In genomic region chr14:30457436-30457835, GRCm38 (mm10) we compare ENCODE assay signal across 17 mouse cellular contexts. TPM values are rescaled to one million over a fixed set of nuclear protein-coding genes. Genes with fewer than 3 reads are reported as not detected.
DNase-seq lines count a peak whose midpoint lies in the region; TF ChIP-seq lines count a peak whose summit lies in the region.
"Had no signal": no experiment of that assay in that cellular context is flagged by ENCODE, and none has a peak within 500 bp of the region (broad histone marks: within the 10 kb centered on the region; RNA-seq: fewer than 3 reads in every experiment).

No protein-coding gene starts in this region.

- intact Hi-C loops in left cerebral cortex, adult 2 months (cut with DNase I) = loop anchor here (5.0 kb wide), 1 partner anchor 90 kb away; no protein-coding TSS in a partner anchor
- intact Hi-C loops in left cerebral cortex, postnatal 4 days (cut with DNase I) = loop anchor here (5.0 kb wide), 1 partner anchor 105 kb away; no protein-coding TSS in a partner anchor
- intact Hi-C loops in left cerebral cortex, postnatal 36 days (cut with DNase I) = loop anchor here (10.0 kb wide), 1 partner anchor 203 kb away; no protein-coding TSS in a partner anchor

- H3K4me3 ChIP-seq in left cerebral cortex, adult 2 months = no peak overlapping the region
- H3K4me3 ChIP-seq: limb, embryonic 13.5 days; liver, embryonic 13.5 days; neural tube, embryonic 12.5 days had no signal

- H3K27ac ChIP-seq in left cerebral cortex, adult 2 months = peak overlapping the region; percentile 76
- H3K27ac ChIP-seq: hindbrain, postnatal 0 days; kidney, postnatal 0 days; limb, embryonic 13.5 days; liver, embryonic 13.5 days; neural tube, embryonic 12.5 days; stomach, postnatal 0 days had no signal

- no peak for TF ChIP-seq CTCF in left cerebral cortex, adult 2 months (IDR thresholded peaks at IDR 0.05)

- DNase-seq in heart, adult 11 months = peak; percentile 89
- no peak for DNase-seq in heart, adult 8-10 months (ENCODE audit: low spot score)
- DNase-seq in left cerebral cortex, adult 2 months (ENCODE audit: extremely low spot score in 1 of 2, low spot score in 2 of 2) = peak; percentile 33 to 45
- DNase-seq in left cerebral cortex, postnatal 4 days = no peak
- DNase-seq in left cerebral cortex, postnatal 36 days (ENCODE audit: low spot score in 2 of 2) = peak; percentile 42 to 60
- DNase-seq in thymus, postnatal 0 days (ENCODE audit: low spot score) = no peak
- no peak for DNase-seq in urinary bladder, postnatal 4 days (ENCODE audit: low spot score in 2 of 2)
- DNase-seq: cerebellum, adult 11-12 months; cerebellum, postnatal 25 days; embryo, embryonic 11 days; gastrocnemius, postnatal 14 days; liver, embryonic 13.5 days had no signal

RNA-seq across cellular contexts. Expression of gene Dcp1a, which starts 21.9 kb away (rescaled TPM):
- 10 to 100 TPM in 2 of 4 experiments, 1 to 10 TPM in 2; 9.0 to 11.3 (median 10.5) TPM for total RNA-seq in heart, adult 8-10 months (2022)
- 10 to 100 TPM; 21.4 to 24.3 TPM for total RNA-seq in left cerebral cortex, adult 2 months (2021)
- 10 to 100 TPM; 21.4 to 21.9 TPM for total RNA-seq in left cerebral cortex, postnatal 4 days (2021)
- total RNA-seq in left cerebral cortex, postnatal 36 days (2021) = 10 to 100 TPM; 18.0 to 20.8 TPM
- 17.4 and 17.7 TPM in 2 replicates for polyA plus RNA-seq in thymus, postnatal 0 days (2015; fragmentation: Nextera tagmentation; extraction: Ambion mirVana)

RNA-seq across cellular contexts. Expression of gene Cacna1d, which starts 33.8 kb away (rescaled TPM):
- total RNA-seq in heart, adult 8-10 months (2022) = 1 to 10 TPM; 1.9 to 2.8 (median 2.4) TPM
- total RNA-seq in left cerebral cortex, adult 2 months (2021) = 10 to 100 TPM; 52.3 to 56.0 TPM
- total RNA-seq in left cerebral cortex, postnatal 4 days (2021) = 10 to 100 TPM; 59.7 to 60.9 TPM
- 10 to 100 TPM; 42.7 to 62.0 TPM for total RNA-seq in left cerebral cortex, postnatal 36 days (2021)
- 1.1 and 1.9 TPM in 2 replicates for polyA plus RNA-seq in thymus, postnatal 0 days (2015; fragmentation: Nextera tagmentation; extraction: Ambion mirVana)

Comparison
In these comparisons a context has a peak if more than half of its experiments do, and no peak if none do; other contexts are left out.
1. DNase-seq: peak in heart, adult 11 months (single experiment), left cerebral cortex, adult 2 months (2 of 2) and left cerebral cortex, postnatal 36 days (2 of 2); none in heart, adult 8-10 months (single experiment), left cerebral cortex, postnatal 4 days (single experiment), thymus, postnatal 0 days (single experiment) and urinary bladder, postnatal 4 days (0 of 2).
2. RNA of gene Cacna1d, which starts 33.8 kb away (total RNA-seq): 42.7 to 62.0 TPM in left cerebral cortex, postnatal 36 days, 59.7 to 60.9 TPM in left cerebral cortex, postnatal 4 days and 52.3 to 56.0 TPM in left cerebral cortex, adult 2 months; 1.9 to 2.8 TPM in heart, adult 8-10 months; every median in the first group is over 10 times any median in the second.